Mouse (Mus musculus): ENCODE results near the gene Rhoc. TPM values are rescaled to one million over a fixed set of nuclear protein-coding genes. Genes with fewer than 3 reads are reported as not detected.

The Rhoc gene
- total and polyA plus RNA-seq, 3 experiments: 0.21 TPM; not detected in 2

- Histone ChIP-seq H3K9me3 (replicated peaks; ENCODE audit: insufficient read depth, low read length) (no peaks in the 10 kb centered on the region), H3K79me2 (ENCODE audit: control insufficient read depth, insufficient read depth, low read length, poor library complexity) (no peaks in the 10 kb centered on the region; the same call in 1 of the 2 replicates), H3K4me3 (ENCODE audit: control insufficient read depth in 1 of 2, insufficient read depth in 1 of 2, low read depth in 2 of 2, low read length in 2 of 2) (no peak overlapping the region), H3K9ac (ENCODE audit: control insufficient read depth, low read depth, low read length, poor library complexity, severe bottlenecking) (peak overlapping the region; percentile 33), H3K27me3 (ENCODE audit: control insufficient read depth in 1 of 2, insufficient read depth in 2 of 2, low read length in 2 of 2) (no peaks in the 10 kb centered on the region; a peak in 1 of 4 replicates), H3K36me3 (ENCODE audit: control insufficient read depth in 1 of 2, insufficient read depth in 2 of 2, low read length in 2 of 2) (peaks cover 0 to 9% of the 10 kb centered on the region in 2 experiments; a peak in 2 of 4 replicates), H3K27ac (ENCODE audit: control insufficient read depth, low read depth, low read length) (no peak overlapping the region), H3K4me1 (ENCODE audit: control insufficient read depth in 1 of 2, insufficient read depth in 2 of 2, low read length in 2 of 2) (peaks cover 0 to 23% of the 10 kb centered on the region in 2 experiments)
- no peak for TF ChIP-seq POLR2AphosphoS5 (IDR thresholded peaks at IDR 0.05; ENCODE audit: borderline replicate concordance, low read depth, low read length)
- peak; percentile 71 for TF ChIP-seq ZC3H11A (IDR thresholded peaks at IDR 0.05; ENCODE audit: low read depth, low read length)
- peak; percentile 75 for TF ChIP-seq RAD21 (IDR thresholded peaks at IDR 0.05; ENCODE audit: low read depth, low read length)
- 0 out of 2 replicates have a peak, but pooled peaks have one; percentile 59 for TF ChIP-seq MAZ (IDR thresholded peaks at IDR 0.05; ENCODE audit: low read depth, low read length)
- no peak for TF ChIP-seq CHD1 (IDR thresholded peaks at IDR 0.05; ENCODE audit: low read depth, low read length)
- peak; percentile 89 to 97 (median 92) for TF ChIP-seq CTCF (IDR thresholded peaks at IDR 0.05 in 2 of 3, conservative IDR thresholded peaks at IDR 0.05 in 1 of 3; ENCODE audit: control insufficient read depth in 1 of 3, insufficient read depth in 1 of 3, low read depth in 2 of 3, low read length in 3 of 3, poor library complexity in 1 of 3, severe bottlenecking in 1 of 3)
- TF ChIP-seq SMC3 (IDR thresholded peaks at IDR 0.05; ENCODE audit: low read depth, low read length): peak; percentile 73
- no peak for TF ChIP-seq BHLHE40 (IDR thresholded peaks at IDR 0.05; ENCODE audit: borderline replicate concordance, low read depth, low read length)
- peak; percentile 81 for DNase-seq (ENCODE audit: low read depth, low spot score)
Measured at GRCm38 (mm10) chr3:104779949-104780348, 8.2 kb upstream of the Rhoc start.

GRCm38 (mm10) chr3:104780561-104781420, 7.4 kb upstream of the Rhoc start, which contains the start of gene Ppm1j:
TSS of gene Ppm1j (plus strand) at chr3:104781056.
- no peak for TF ChIP-seq BHLHE40 (IDR thresholded peaks at IDR 0.05; ENCODE audit: borderline replicate concordance, low read depth, low read length)
- peak; percentile 53; the same call in 1 of the 2 replicates for TF ChIP-seq MXI1 (IDR thresholded peaks at IDR 0.05; ENCODE audit: low read depth, low read length)
- peak within 1 kb of the TSS; percentile 64 for H3K9ac ChIP-seq (ENCODE audit: control insufficient read depth, low read depth, low read length, poor library complexity, severe bottlenecking)
- H3K27ac ChIP-seq (ENCODE audit: control insufficient read depth, low read depth, low read length): no peak within 1 kb of the TSS
- peaks cover 0 to 23% of the 10 kb centered on the region in 2 experiments for H3K4me1 ChIP-seq (ENCODE audit: control insufficient read depth in 1 of 2, insufficient read depth in 2 of 2, low read length in 2 of 2)
- H3K4me3 ChIP-seq (ENCODE audit: control insufficient read depth in 1 of 2, insufficient read depth in 1 of 2, low read depth in 2 of 2, low read length in 2 of 2): peak within 1 kb of the TSS; percentile 61 to 89
- no peaks in the 10 kb centered on the region; the same call in 1 of the 2 replicates for H3K79me2 ChIP-seq (ENCODE audit: control insufficient read depth, insufficient read depth, low read length, poor library complexity)
- peak; percentile 76 for DNase-seq (ENCODE audit: low read depth, low spot score)
- no peaks in the 10 kb centered on the region for H3K9me3 ChIP-seq (replicated peaks; ENCODE audit: insufficient read depth, low read length)
- no peaks in the 10 kb centered on the region for H3K27me3 ChIP-seq (ENCODE audit: control insufficient read depth in 1 of 2, insufficient read depth in 2 of 2, low read length in 2 of 2)
- H3K36me3 ChIP-seq (ENCODE audit: control insufficient read depth in 1 of 2, insufficient read depth in 2 of 2, low read length in 2 of 2): peaks cover 0 to 9% of the 10 kb centered on the region in 2 experiments; a peak in 2 of 4 replicates

GRCm38 (mm10) chr3:104781471-104781903, 6.7 kb upstream of the Rhoc start, which contains the start of gene Fam19a3:
TSS of gene Fam19a3 (minus strand) at chr3:104781840.
- TF ChIP-seq EP300 (IDR thresholded peaks at IDR 0.05; ENCODE audit: low read depth in 1 of 2, low read length in 2 of 2) (0 out of 4 replicates have a peak, but pooled peaks of 1 of the 2 experiments have one; percentile 13), HCFC1 (IDR thresholded peaks at IDR 0.05; ENCODE audit: low read depth, low read length) (no peak), MAZ (IDR thresholded peaks at IDR 0.05; ENCODE audit: low read depth, low read length) (no peak), MYB (IDR thresholded peaks at IDR 0.05; ENCODE audit: low read depth, low read length) (no peak), UBTF (IDR thresholded peaks at IDR 0.05; ENCODE audit: borderline replicate concordance, insufficient read depth, low read depth, low read length) (no peak)
- Histone ChIP-seq H3K4me3 (ENCODE audit: control insufficient read depth in 1 of 2, insufficient read depth in 1 of 2, low read depth in 2 of 2, low read length in 2 of 2) (peak within 1 kb of the TSS; percentile 61 to 89), H3K27ac (ENCODE audit: control insufficient read depth, low read depth, low read length) (no peak within 1 kb of the TSS), H3K36me3 (ENCODE audit: control insufficient read depth in 1 of 2, insufficient read depth in 2 of 2, low read length in 2 of 2) (peaks cover 0 to 9% of the 10 kb centered on the region in 2 experiments; a peak in 2 of 4 replicates), H3K9me3 (replicated peaks; ENCODE audit: insufficient read depth, low read length) (no peaks in the 10 kb centered on the region), H3K79me2 (ENCODE audit: control insufficient read depth, insufficient read depth, low read length, poor library complexity) (no peaks in the 10 kb centered on the region; the same call in 1 of the 2 replicates), H3K9ac (ENCODE audit: control insufficient read depth, low read depth, low read length, poor library complexity, severe bottlenecking) (peak within 1 kb of the TSS; percentile 64), H3K4me1 (ENCODE audit: control insufficient read depth in 1 of 2, insufficient read depth in 2 of 2, low read length in 2 of 2) (peaks cover 0 to 23% of the 10 kb centered on the region in 2 experiments), H3K27me3 (ENCODE audit: control insufficient read depth in 1 of 2, insufficient read depth in 2 of 2, low read length in 2 of 2) (no peaks in the 10 kb centered on the region)
- DNase-seq (ENCODE audit: low read depth, low spot score): peak; percentile 43

Data from MEL (cell line).